Mouse (Mus musculus): ENCODE results near the gene Hoxd11. TPM values are rescaled to one million over a fixed set of nuclear protein-coding genes. Genes with fewer than 3 reads are reported as not detected.

The Hoxd11 gene
- polyA plus RNA-seq, 1 experiment = not detected

- Histone ChIP-seq H3K4me1 (ENCODE audit: control insufficient read depth, insufficient read depth, insufficient read length) (peaks cover 5% of the 10 kb centered on the region), H3K27ac (ENCODE audit: insufficient read depth, low read length) (no peak overlapping the region), H3K36me3 (ENCODE audit: control insufficient read depth, insufficient read depth, low read length) (no peaks in the 10 kb centered on the region), H3K4me3 (ENCODE audit: extremely low read depth, insufficient read depth, insufficient read length) (no peak overlapping the region), H3K27me3 (ENCODE audit: control insufficient read depth, insufficient read depth, low read length) (peaks cover 51% of the 10 kb centered on the region)
- 9% methylated on average over 43 of the region's 51 CpGs for WGBS
- no peak for DNase-seq (ENCODE audit: low read depth in 1 of 2, low spot score in 2 of 2)
- no peak for TF ChIP-seq CTCF (IDR thresholded peaks at IDR 0.05; ENCODE audit: extremely low read depth, insufficient read depth, insufficient read length, insufficient replicate concordance)
- no peak for TF ChIP-seq POLR2A (IDR thresholded peaks at IDR 0.05; ENCODE audit: low read depth, low read length)
Measured at GRCm38 (mm10) chr2:74682796-74683195, 3.4 kb downstream of the Hoxd11 start.

- no peaks in the 10 kb centered on the region for H3K36me3 ChIP-seq (ENCODE audit: control insufficient read depth, insufficient read depth, low read length)
- DNase-seq (ENCODE audit: low read depth in 1 of 2, low spot score in 2 of 2) = no peak
- peaks cover 5% of the 10 kb centered on the region for H3K4me1 ChIP-seq (ENCODE audit: control insufficient read depth, insufficient read depth, insufficient read length)
- H3K27me3 ChIP-seq (ENCODE audit: control insufficient read depth, insufficient read depth, low read length) = peaks cover 53% of the 10 kb centered on the region
- no peak overlapping the region for H3K27ac ChIP-seq (ENCODE audit: insufficient read depth, low read length)
- WGBS = 7% methylated on average over 18 of the region's 18 CpGs
- H3K4me3 ChIP-seq (ENCODE audit: extremely low read depth, insufficient read depth, insufficient read length) = no peak overlapping the region
- TF ChIP-seq POLR2A (IDR thresholded peaks at IDR 0.05; ENCODE audit: low read depth, low read length) = no peak
- no peak for TF ChIP-seq CTCF (IDR thresholded peaks at IDR 0.05; ENCODE audit: extremely low read depth, insufficient read depth, insufficient read length, insufficient replicate concordance)
Measured at GRCm38 (mm10) chr2:74683471-74683951, 4.2 kb downstream of the Hoxd11 start.

DNA sequence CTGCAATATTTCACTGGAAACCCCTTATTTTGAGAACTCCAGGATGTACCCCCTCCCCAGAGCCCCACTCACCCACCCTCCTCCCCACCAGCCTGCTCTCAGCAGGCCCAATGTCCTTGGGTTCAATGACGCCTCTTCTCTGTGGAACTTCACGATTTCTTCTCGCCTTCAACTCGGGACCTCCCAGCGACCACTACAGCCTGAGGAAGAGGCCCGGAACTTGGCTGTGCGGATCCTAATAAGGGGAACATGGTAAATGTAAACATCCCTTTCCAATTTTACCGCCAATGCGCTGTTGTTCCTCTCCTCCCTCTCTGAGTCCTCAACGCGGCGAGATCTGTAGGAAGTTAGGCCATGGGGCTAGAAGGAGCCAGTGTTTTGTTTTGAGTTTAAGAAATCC lies 4.7 kb downstream of the Hoxd11 start:
- Histone ChIP-seq H3K27ac (ENCODE audit: insufficient read depth, low read length) (no peak overlapping the region), H3K4me1 (ENCODE audit: control insufficient read depth, insufficient read depth, insufficient read length) (peaks cover 5% of the 10 kb centered on the region), H3K4me3 (ENCODE audit: extremely low read depth, insufficient read depth, insufficient read length) (no peak overlapping the region), H3K36me3 (ENCODE audit: control insufficient read depth, insufficient read depth, low read length) (no peaks in the 10 kb centered on the region), H3K27me3 (ENCODE audit: control insufficient read depth, insufficient read depth, low read length) (peaks cover 53% of the 10 kb centered on the region)
- DNase-seq (ENCODE audit: low read depth in 1 of 2, low spot score in 2 of 2) = no peak
- TF ChIP-seq CTCF (IDR thresholded peaks at IDR 0.05; ENCODE audit: extremely low read depth, insufficient read depth, insufficient read length, insufficient replicate concordance) (no peak), POLR2A (IDR thresholded peaks at IDR 0.05; ENCODE audit: low read depth, low read length) (no peak)
- 11% methylated on average over 12 of the region's 12 CpGs for WGBS

- WGBS = 25% methylated on average over 4 of the region's 4 CpGs
- no peak overlapping the region for H3K4me3 ChIP-seq (ENCODE audit: extremely low read depth, insufficient read depth, insufficient read length)
- no peak for TF ChIP-seq POLR2A (IDR thresholded peaks at IDR 0.05; ENCODE audit: low read depth, low read length)
- peaks cover 57% of the 10 kb centered on the region for H3K27me3 ChIP-seq (ENCODE audit: control insufficient read depth, insufficient read depth, low read length)
- H3K36me3 ChIP-seq (ENCODE audit: control insufficient read depth, insufficient read depth, low read length) = no peaks in the 10 kb centered on the region
- no peak overlapping the region for H3K27ac ChIP-seq (ENCODE audit: insufficient read depth, low read length)
- H3K4me1 ChIP-seq (ENCODE audit: control insufficient read depth, insufficient read depth, insufficient read length) = peaks cover 5% of the 10 kb centered on the region
- no peak for DNase-seq (ENCODE audit: low read depth in 1 of 2, low spot score in 2 of 2)
Measured at GRCm38 (mm10) chr2:74685059-74685603, 5.8 kb downstream of the Hoxd11 start.

DNA sequence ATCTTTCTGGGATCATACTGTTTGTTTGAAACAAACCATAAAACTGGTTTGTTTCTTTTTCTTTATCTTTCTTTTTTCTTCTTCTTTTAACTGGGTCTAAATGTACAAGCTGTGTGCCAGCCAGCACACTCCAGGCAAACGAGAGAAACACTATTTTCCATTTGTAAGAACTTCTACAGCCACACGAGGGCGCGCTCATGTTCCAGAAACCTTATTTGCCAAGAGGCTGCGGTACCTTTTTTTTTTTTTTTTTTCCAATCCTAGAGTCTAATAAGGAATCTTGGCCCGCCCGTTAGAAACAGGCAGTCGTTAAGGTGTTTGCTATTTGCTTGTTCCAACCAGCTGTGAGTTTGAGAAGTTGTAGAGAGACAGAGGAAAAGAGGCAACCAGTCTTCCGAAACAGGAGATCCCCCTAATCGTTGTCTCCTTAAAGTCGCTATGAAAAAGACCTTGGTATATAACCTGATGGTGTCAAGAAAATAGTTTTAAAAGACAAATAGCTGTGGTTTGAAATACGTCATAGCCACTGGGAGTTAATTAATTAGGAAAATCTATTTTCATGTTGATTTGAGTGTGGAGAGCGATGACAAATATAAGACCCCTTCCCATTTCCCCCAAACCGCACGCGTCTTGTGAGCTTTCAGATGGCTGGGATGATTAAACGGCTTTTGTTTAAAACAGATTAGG lies 7.1 kb downstream of the Hoxd11 start:
- TF ChIP-seq POLR2A (IDR thresholded peaks at IDR 0.05; ENCODE audit: low read depth, low read length) (no peak), CTCF (IDR thresholded peaks at IDR 0.05; ENCODE audit: extremely low read depth, insufficient read depth, insufficient read length, insufficient replicate concordance) (peak; percentile 6; the same call in 1 of the 2 replicates)
- 14% methylated on average over 17 of the region's 17 CpGs for WGBS
- Histone ChIP-seq H3K27ac (ENCODE audit: insufficient read depth, low read length) (no peak overlapping the region), H3K36me3 (ENCODE audit: control insufficient read depth, insufficient read depth, low read length) (no peaks in the 10 kb centered on the region), H3K27me3 (ENCODE audit: control insufficient read depth, insufficient read depth, low read length) (peaks cover 59% of the 10 kb centered on the region), H3K4me3 (ENCODE audit: extremely low read depth, insufficient read depth, insufficient read length) (no peak overlapping the region), H3K4me1 (ENCODE audit: control insufficient read depth, insufficient read depth, insufficient read length) (peaks cover 5% of the 10 kb centered on the region)
- peak in 1 of 2 experiments; percentile 17 for DNase-seq (ENCODE audit: low read depth in 1 of 2, low spot score in 2 of 2)

DNA sequence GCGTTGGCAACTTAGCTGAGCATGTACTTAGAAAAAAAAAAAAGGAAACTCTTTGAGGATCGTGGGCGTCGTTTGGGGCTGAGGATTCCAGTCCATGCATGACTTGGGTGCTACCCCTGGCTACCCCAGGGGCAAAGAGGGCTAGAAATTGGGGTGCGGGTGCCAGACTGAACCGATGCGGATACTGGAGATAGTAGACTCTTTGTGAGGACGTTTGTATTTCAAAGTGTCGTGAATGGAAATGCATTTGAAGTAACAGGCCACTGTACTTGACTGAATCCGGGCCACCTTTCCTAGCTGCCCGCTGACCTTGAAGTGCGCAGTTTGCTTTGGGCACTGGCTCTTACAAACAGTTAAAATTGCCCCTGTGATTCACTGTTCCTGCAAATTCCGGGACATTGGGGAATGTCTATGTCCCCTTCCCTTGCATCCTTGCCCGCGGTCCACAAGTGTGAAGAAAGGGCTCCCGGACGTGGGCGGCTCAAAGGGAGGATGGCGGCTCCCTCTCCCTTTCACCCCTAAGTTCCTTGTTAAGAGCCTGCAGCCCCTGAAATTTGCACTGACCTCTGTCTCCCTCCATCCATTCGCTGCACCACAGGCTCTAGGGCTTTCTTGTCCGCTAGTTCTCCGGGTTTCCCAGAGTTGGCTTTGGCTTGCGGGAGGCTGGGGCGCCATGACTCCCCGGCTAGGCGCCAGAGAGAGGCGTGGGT lies 7.8 kb downstream of the Hoxd11 start:
- H3K4me3 ChIP-seq (ENCODE audit: extremely low read depth, insufficient read depth, insufficient read length) = no peak overlapping the region
- no peak overlapping the region for H3K27ac ChIP-seq (ENCODE audit: insufficient read depth, low read length)
- H3K36me3 ChIP-seq (ENCODE audit: control insufficient read depth, insufficient read depth, low read length) = no peaks in the 10 kb centered on the region
- 7% methylated on average over 27 of the region's 27 CpGs for WGBS
- DNase-seq (ENCODE audit: low read depth in 1 of 2, low spot score in 2 of 2) = no peak
- peaks cover 3% of the 10 kb centered on the region for H3K4me1 ChIP-seq (ENCODE audit: control insufficient read depth, insufficient read depth, insufficient read length)
- TF ChIP-seq POLR2A (IDR thresholded peaks at IDR 0.05; ENCODE audit: low read depth, low read length) (no peak), CTCF (IDR thresholded peaks at IDR 0.05; ENCODE audit: extremely low read depth, insufficient read depth, insufficient read length, insufficient replicate concordance) (no peak)
- peaks cover 62% of the 10 kb centered on the region for H3K27me3 ChIP-seq (ENCODE audit: control insufficient read depth, insufficient read depth, low read length)
